Mouse (Mus musculus): ENCODE measurements at regions not wholly inside any gene's neighbourhood (a gene's known extent, or its start where the extent isn't known, plus 50 kb on each side); places are given as distances from the start of the nearest gene placed in this dataset.

DNA sequence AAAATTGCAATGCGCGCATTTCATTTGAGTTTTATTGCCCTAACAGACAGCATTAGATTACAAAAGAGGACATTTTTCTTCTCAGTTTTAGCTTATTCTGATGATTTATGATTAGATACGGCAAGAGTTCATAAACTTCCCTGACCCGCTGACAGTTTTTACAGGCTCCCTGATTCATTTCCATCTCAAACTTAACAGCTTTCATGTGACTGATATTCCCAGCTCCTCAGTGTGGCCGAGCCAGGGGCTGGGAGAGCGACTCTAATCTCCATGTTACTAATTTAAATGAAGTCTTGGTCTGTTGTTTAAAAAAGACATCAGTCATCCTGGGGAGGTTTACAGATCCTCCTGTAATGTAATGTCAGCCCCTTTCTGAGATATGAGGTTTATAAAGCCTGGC lies 355.5 kb upstream of the Prox1 start:
- no peak overlapping the region for H3K4me2 ChIP-seq
- WGBS (ENCODE audit: insufficient replicate concordance): 57% methylated on average over 6 of the region's 6 CpGs
- H3K9me3 ChIP-seq (replicated peaks): no peaks in the 10 kb centered on the region
- H3K27ac ChIP-seq (replicated peaks): no peak overlapping the region
- no peaks in the 10 kb centered on the region for H3K36me3 ChIP-seq (replicated peaks)
- no peak for ATAC-seq (ENCODE audit: insufficient read depth)
- no peaks in the 10 kb centered on the region for H3K4me1 ChIP-seq (replicated peaks)
- no peak overlapping the region for H3K4me3 ChIP-seq (replicated peaks)
- no peak overlapping the region for H3K9ac ChIP-seq
- no peaks in the 10 kb centered on the region; the same call in 1 of the 2 replicates for H3K27me3 ChIP-seq

DNA sequence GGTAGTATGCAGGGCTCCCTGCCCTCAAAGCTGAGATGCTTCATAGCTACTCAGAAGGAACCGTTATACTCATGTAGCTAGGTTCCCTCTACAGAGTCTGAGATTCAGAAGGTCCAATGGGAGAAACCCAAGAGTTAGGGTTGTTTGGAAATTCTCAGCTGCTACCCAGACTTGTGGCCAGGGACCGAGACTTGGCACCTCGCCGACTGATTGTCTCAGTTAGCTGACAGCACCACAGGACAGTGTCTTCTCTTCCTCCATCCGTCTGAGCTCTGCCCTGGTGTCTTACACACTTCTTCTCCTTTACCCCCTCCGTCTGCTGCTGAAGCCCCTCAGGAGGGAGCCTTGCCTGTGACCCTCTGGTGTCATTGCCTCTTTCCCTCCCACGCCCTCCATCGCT lies 329.6 kb upstream of the Prox1 start:
- Histone ChIP-seq H3K27me3 (no peaks in the 10 kb centered on the region), H3K4me3 (replicated peaks) (no peak overlapping the region), H3K9me3 (replicated peaks) (no peaks in the 10 kb centered on the region), H3K27ac (replicated peaks) (no peak overlapping the region), H3K9ac (no peak overlapping the region), H3K4me1 (replicated peaks) (no peaks in the 10 kb centered on the region), H3K4me2 (no peak overlapping the region), H3K36me3 (replicated peaks) (no peaks in the 10 kb centered on the region)
- WGBS (ENCODE audit: insufficient replicate concordance): 71% methylated on average over 8 of the region's 8 CpGs
- no peak for ATAC-seq (ENCODE audit: insufficient read depth)

GRCm38 (mm10) chr1:190497474-190497873 lies 327.0 kb upstream of the Prox1 start:
- Histone ChIP-seq H3K27me3 (no peaks in the 10 kb centered on the region), H3K27ac (replicated peaks) (no peak overlapping the region), H3K9ac (no peak overlapping the region), H3K4me3 (replicated peaks) (no peak overlapping the region), H3K4me1 (replicated peaks) (no peaks in the 10 kb centered on the region), H3K9me3 (replicated peaks) (no peaks in the 10 kb centered on the region), H3K4me2 (no peak overlapping the region), H3K36me3 (replicated peaks) (no peaks in the 10 kb centered on the region)
- WGBS (ENCODE audit: insufficient replicate concordance): 60% methylated on average over 4 of the region's 4 CpGs
- no peak for ATAC-seq (ENCODE audit: insufficient read depth)

GRCm38 (mm10) chr1:190495741-190496520 lies 325.4 kb upstream of the Prox1 start:
- ATAC-seq (ENCODE audit: insufficient read depth): no peak
- no peak overlapping the region for H3K27ac ChIP-seq (replicated peaks)
- WGBS (ENCODE audit: insufficient replicate concordance): 30% methylated on average over 10 of the region's 10 CpGs
- no peaks in the 10 kb centered on the region for H3K27me3 ChIP-seq
- no peak overlapping the region for H3K4me3 ChIP-seq (replicated peaks)
- H3K4me2 ChIP-seq: no peak overlapping the region
- no peaks in the 10 kb centered on the region for H3K9me3 ChIP-seq (replicated peaks)
- H3K36me3 ChIP-seq (replicated peaks): no peaks in the 10 kb centered on the region
- no peak overlapping the region for H3K9ac ChIP-seq
- no peaks in the 10 kb centered on the region for H3K4me1 ChIP-seq (replicated peaks)

GRCm38 (mm10) chr1:190486551-190487104 lies 316.1 kb upstream of the Prox1 start:
- no peaks in the 10 kb centered on the region for H3K9me3 ChIP-seq (replicated peaks)
- no peak overlapping the region for H3K4me2 ChIP-seq
- H3K27ac ChIP-seq (replicated peaks): no peak overlapping the region
- no peak overlapping the region for H3K9ac ChIP-seq
- H3K36me3 ChIP-seq (replicated peaks): no peaks in the 10 kb centered on the region
- no peaks in the 10 kb centered on the region for H3K27me3 ChIP-seq
- 21% methylated on average over 7 of the region's 7 CpGs for WGBS (ENCODE audit: insufficient replicate concordance)
- ATAC-seq (ENCODE audit: insufficient read depth): no peak
- H3K4me1 ChIP-seq (replicated peaks): no peaks in the 10 kb centered on the region
- no peak overlapping the region for H3K4me3 ChIP-seq (replicated peaks)

DNA sequence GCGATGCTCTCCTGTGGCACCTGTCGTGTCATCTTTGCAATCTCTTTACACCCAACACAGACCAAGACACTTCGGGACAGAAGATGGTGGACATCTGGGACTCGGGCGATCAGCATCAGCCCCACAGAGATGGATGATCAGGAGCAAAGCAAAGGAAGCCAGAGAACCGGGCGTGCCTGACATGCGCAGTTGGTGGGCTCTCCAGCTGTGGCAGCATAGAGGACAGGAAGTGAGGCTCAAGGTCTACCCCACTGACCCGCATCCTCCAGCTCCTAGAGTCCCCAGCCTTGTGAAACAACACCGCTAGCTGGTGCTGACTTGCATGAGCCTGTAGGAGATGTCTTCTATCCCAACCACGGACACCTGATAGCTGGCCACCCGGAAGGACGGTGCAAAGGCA lies 312.9 kb upstream of the Prox1 start:
- Histone ChIP-seq H3K4me3 (replicated peaks) (no peak overlapping the region), H3K36me3 (replicated peaks) (no peaks in the 10 kb centered on the region), H3K4me1 (replicated peaks) (no peaks in the 10 kb centered on the region), H3K27me3 (no peaks in the 10 kb centered on the region), H3K27ac (replicated peaks) (no peak overlapping the region), H3K4me2 (no peak overlapping the region), H3K9me3 (replicated peaks) (no peaks in the 10 kb centered on the region; the same call in 1 of the 2 replicates), H3K9ac (no peak overlapping the region)
- ATAC-seq (ENCODE audit: insufficient read depth): no peak
- 76% methylated on average over 13 of the region's 13 CpGs for WGBS (ENCODE audit: insufficient replicate concordance)

DNA sequence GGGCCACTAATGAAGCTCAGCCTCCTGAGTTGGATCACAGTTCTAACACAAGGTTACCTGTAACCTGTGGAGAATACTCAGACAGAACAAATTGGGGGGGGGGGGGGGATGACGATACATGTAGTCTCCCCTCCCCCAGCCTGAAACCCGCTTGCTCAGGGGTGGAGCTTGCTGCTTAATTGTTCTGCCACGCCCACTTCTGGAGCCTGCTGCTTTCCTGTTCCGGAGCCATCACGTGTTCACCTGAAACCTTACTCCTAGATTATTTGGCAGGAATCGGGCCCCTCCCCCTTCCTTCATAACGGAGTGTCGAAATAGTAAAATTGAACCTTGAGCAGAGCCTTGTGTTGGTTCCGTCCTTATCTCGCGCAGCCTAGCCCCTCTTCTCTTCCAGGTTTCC lies 310.6 kb upstream of the Prox1 start:
- Histone ChIP-seq H3K27ac (replicated peaks) (no peak overlapping the region), H3K27me3 (no peaks in the 10 kb centered on the region), H3K9ac (no peak overlapping the region), H3K36me3 (replicated peaks) (no peaks in the 10 kb centered on the region), H3K9me3 (replicated peaks) (no peaks in the 10 kb centered on the region; the same call in 1 of the 2 replicates), H3K4me1 (replicated peaks) (no peaks in the 10 kb centered on the region), H3K4me2 (no peak overlapping the region), H3K4me3 (replicated peaks) (no peak overlapping the region)
- no peak for ATAC-seq (ENCODE audit: insufficient read depth)
- WGBS (ENCODE audit: insufficient replicate concordance): 57% methylated on average over 11 of the region's 11 CpGs

DNA sequence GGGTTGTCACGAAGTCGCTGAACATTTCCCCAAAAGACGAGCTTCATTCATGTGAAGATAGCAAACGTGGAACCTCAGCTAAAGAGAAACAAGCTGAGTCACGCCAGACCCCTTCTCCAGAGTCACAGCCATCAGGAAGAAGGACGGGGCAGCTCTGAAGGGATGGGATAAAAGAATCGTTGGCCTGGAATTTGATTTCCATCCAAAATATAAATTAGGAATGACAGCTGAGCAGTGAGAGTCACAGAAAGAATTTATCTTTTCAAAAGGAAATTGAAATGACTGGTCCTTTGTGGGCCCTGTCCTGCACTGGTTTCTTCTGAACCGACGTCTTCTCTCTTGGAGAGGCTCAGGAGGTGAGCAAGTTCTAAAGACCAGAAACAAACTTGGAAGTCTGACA lies 310.1 kb upstream of the Prox1 start:
- H3K36me3 ChIP-seq (replicated peaks): no peaks in the 10 kb centered on the region
- no peaks in the 10 kb centered on the region; the same call in 1 of the 2 replicates for H3K9me3 ChIP-seq (replicated peaks)
- H3K4me3 ChIP-seq (replicated peaks): no peak overlapping the region
- ATAC-seq (ENCODE audit: insufficient read depth): no peak
- no peaks in the 10 kb centered on the region for H3K27me3 ChIP-seq
- H3K4me1 ChIP-seq (replicated peaks): no peaks in the 10 kb centered on the region
- no peak overlapping the region for H3K9ac ChIP-seq
- no peak overlapping the region for H3K27ac ChIP-seq (replicated peaks)
- 53% methylated on average over 9 of the region's 9 CpGs for WGBS (ENCODE audit: insufficient replicate concordance)
- no peak overlapping the region for H3K4me2 ChIP-seq

DNA sequence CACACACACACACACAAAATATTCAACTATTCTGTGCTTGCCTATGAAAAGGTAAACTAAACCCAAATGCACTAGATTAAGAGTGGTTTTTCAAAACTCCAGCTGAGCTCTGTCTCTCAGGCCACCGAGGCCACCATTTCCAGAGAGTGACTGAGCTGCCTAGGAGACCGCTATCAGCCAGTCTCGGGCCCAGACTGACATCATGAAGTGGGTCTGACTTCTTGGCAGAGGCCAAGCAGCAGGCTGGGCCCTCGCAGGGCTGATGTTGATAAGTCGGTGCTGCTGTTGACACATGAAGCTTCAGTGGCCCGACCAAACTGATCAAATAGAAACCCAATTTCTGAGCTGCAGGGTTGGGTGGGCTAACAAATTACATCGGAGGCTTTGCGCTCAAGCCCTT lies 302.2 kb upstream of the Prox1 start:
- Histone ChIP-seq H3K9me3 (replicated peaks) (no peaks in the 10 kb centered on the region), H3K27me3 (no peaks in the 10 kb centered on the region), H3K27ac (replicated peaks) (no peak overlapping the region), H3K4me3 (replicated peaks) (no peak overlapping the region), H3K9ac (no peak overlapping the region), H3K36me3 (replicated peaks) (no peaks in the 10 kb centered on the region), H3K4me2 (no peak overlapping the region), H3K4me1 (replicated peaks) (no peaks in the 10 kb centered on the region)
- no peak for ATAC-seq (ENCODE audit: insufficient read depth)
- WGBS (ENCODE audit: insufficient replicate concordance): 59% methylated on average over 8 of the region's 8 CpGs

- WGBS (ENCODE audit: insufficient replicate concordance): 62% methylated on average over 9 of the region's 9 CpGs
These were observed 299.8 kb upstream of the Prox1 start for GRCm38 (mm10) chr1:190470336-190470735.

GRCm38 (mm10) chr1:190457541-190458061 lies 287.1 kb upstream of the Prox1 start:
- H3K9ac ChIP-seq: no peak overlapping the region
- no peaks in the 10 kb centered on the region for H3K36me3 ChIP-seq (replicated peaks)
- no peak overlapping the region for H3K4me3 ChIP-seq (replicated peaks)
- no peaks in the 10 kb centered on the region for H3K9me3 ChIP-seq (replicated peaks)
- ATAC-seq (ENCODE audit: insufficient read depth): no peak
- peaks cover 11% of the 10 kb centered on the region; the same call in 1 of the 2 replicates for H3K4me1 ChIP-seq (replicated peaks)
- H3K27ac ChIP-seq (replicated peaks): no peak overlapping the region
- 61% methylated on average over 12 of the region's 12 CpGs for WGBS (ENCODE audit: insufficient replicate concordance)
- H3K27me3 ChIP-seq: no peaks in the 10 kb centered on the region
- no peak overlapping the region for H3K4me2 ChIP-seq

More at GRCm38 (mm10) chr1:190470336-190470735, 299.8 kb upstream of the Prox1 start:
- Histone ChIP-seq H3K4me1 (replicated peaks) (no peaks in the 10 kb centered on the region), H3K27me3 (no peaks in the 10 kb centered on the region), H3K27ac (replicated peaks) (no peak overlapping the region), H3K4me3 (replicated peaks) (no peak overlapping the region), H3K36me3 (replicated peaks) (no peaks in the 10 kb centered on the region), H3K9ac (no peak overlapping the region), H3K4me2 (no peak overlapping the region), H3K9me3 (replicated peaks) (no peaks in the 10 kb centered on the region)
- no peak for ATAC-seq (ENCODE audit: insufficient read depth)

Data from liver, embryonic 15.5 days (tissue).